Comparison of ENCODE assay signal across 31 mouse cellular contexts in genomic region chr16:59141105-59141504, GRCm38 (mm10). TPM values are rescaled to one million over a fixed set of nuclear protein-coding genes. Genes with fewer than 3 reads are reported as not detected.
"Had no signal": no experiment of that assay in that cellular context is flagged by ENCODE, and none has a peak within 500 bp of the region (broad histone marks: within the 10 kb centered on the region; RNA-seq: fewer than 3 reads in every experiment).

No protein-coding gene starts in this region.

- H3K4me3 ChIP-seq: kidney, embryonic 15.5 days; limb, embryonic 12.5 days; limb, embryonic 15.5 days; megakaryocyte, embryonic 14.5 days; midbrain, embryonic 10.5 days; midbrain, embryonic 13.5 days; myocyte; neural tube, embryonic 13.5 days had no signal

- H3K27me3 ChIP-seq: kidney, embryonic 15.5 days; limb, embryonic 12.5 days; limb, embryonic 15.5 days; megakaryocyte, embryonic 14.5 days; midbrain, embryonic 13.5 days; neural tube, embryonic 13.5 days had no signal

- H3K36me3 ChIP-seq: kidney, embryonic 15.5 days; limb, embryonic 12.5 days; limb, embryonic 15.5 days; midbrain, embryonic 10.5 days; midbrain, embryonic 13.5 days; neural tube, embryonic 13.5 days had no signal

- H3K4me1 ChIP-seq: kidney, embryonic 15.5 days; limb, embryonic 12.5 days; limb, embryonic 15.5 days; megakaryocyte, embryonic 14.5 days; midbrain, embryonic 10.5 days; midbrain, embryonic 13.5 days; neural tube, embryonic 13.5 days had no signal

- ATAC-seq: intestine, postnatal 0 days; liver, postnatal 0 days; midbrain, embryonic 13.5 days; midbrain, embryonic 16.5 days had no signal

- DNase-seq: kidney, adult 8-10 months; kidney, postnatal 10 days; kidney, postnatal 4 days; left cerebral cortex, postnatal 4 days; liver, postnatal 0 days; retina, postnatal 1 day; thymus, adult 2 months; thymus, postnatal 14 days; thymus, postnatal 4 days had no signal

- H3K4me2 ChIP-seq: kidney, embryonic 15.5 days; limb, embryonic 12.5 days; limb, embryonic 15.5 days; liver, embryonic 11.5 days; midbrain, embryonic 13.5 days; neural tube, embryonic 13.5 days had no signal

- H3K9ac ChIP-seq: kidney, embryonic 15.5 days; limb, embryonic 12.5 days; limb, embryonic 15.5 days; liver, embryonic 14.5 days; liver, postnatal 0 days; midbrain, embryonic 13.5 days; neural tube, embryonic 13.5 days had no signal

- H3K9me3 ChIP-seq: kidney, embryonic 15.5 days; limb, embryonic 15.5 days; midbrain, embryonic 10.5 days; midbrain, embryonic 13.5 days; neural tube, embryonic 13.5 days had no signal

- H3K27ac ChIP-seq: kidney, embryonic 15.5 days; limb, embryonic 12.5 days; limb, embryonic 15.5 days; liver, embryonic 14.5 days; midbrain, embryonic 10.5 days; midbrain, embryonic 13.5 days; neural tube, embryonic 13.5 days; stomach, postnatal 0 days had no signal

RNA-seq across cellular contexts. Expression of gene Olfr195, which starts 5.7 kb away (rescaled TPM):
- total RNA-seq: layer of hippocampus, adult 18-20 months; layer of hippocampus, postnatal 14 days; left cerebral cortex, adult 8-10 months; left cerebral cortex, postnatal 14 days; left cerebral cortex, postnatal 4 days; monocyte, adult 5-6 weeks; neutrophil, adult 5-6 weeks had no signal
- polyA plus RNA-seq: intestine, embryonic 14.5 days; intestine, postnatal 0 days; limb, embryonic 12.5 days; limb, embryonic 15.5 days; liver, embryonic 11.5 days; liver, embryonic 14.5 days; liver, postnatal 0 days; midbrain, embryonic 10.5 days; midbrain, embryonic 13.5 days; midbrain, embryonic 16.5 days; myocyte; neural tube, embryonic 13.5 days; small intestine, adult 2 months; stomach, embryonic 14.5 days; stomach, postnatal 0 days; thymus, adult 2 months had no signal

RNA-seq across cellular contexts. Expression of gene Olfr194, which starts 20.2 kb away (rescaled TPM):
- total RNA-seq: layer of hippocampus, adult 18-20 months; layer of hippocampus, postnatal 14 days; left cerebral cortex, adult 8-10 months; left cerebral cortex, postnatal 14 days; left cerebral cortex, postnatal 4 days; monocyte, adult 5-6 weeks had no signal
- polyA plus RNA-seq: intestine, embryonic 14.5 days; intestine, postnatal 0 days; kidney, embryonic 15.5 days; limb, embryonic 12.5 days; limb, embryonic 15.5 days; liver, embryonic 11.5 days; liver, embryonic 14.5 days; liver, postnatal 0 days; midbrain, embryonic 10.5 days; midbrain, embryonic 13.5 days; midbrain, embryonic 16.5 days; myocyte; neural tube, embryonic 13.5 days; small intestine, adult 2 months; stomach, embryonic 14.5 days; stomach, postnatal 0 days; thymus, adult 2 months had no signal

RNA-seq across cellular contexts. Expression of gene Olfr196, which starts 29.1 kb away (rescaled TPM):
- total RNA-seq: layer of hippocampus, adult 18-20 months; layer of hippocampus, postnatal 14 days; left cerebral cortex, adult 8-10 months; left cerebral cortex, postnatal 14 days; left cerebral cortex, postnatal 4 days; monocyte, adult 5-6 weeks; neutrophil, adult 5-6 weeks had no signal
- polyA plus RNA-seq: intestine, embryonic 14.5 days; intestine, postnatal 0 days; kidney, embryonic 15.5 days; limb, embryonic 12.5 days; limb, embryonic 15.5 days; liver, embryonic 11.5 days; liver, embryonic 14.5 days; liver, postnatal 0 days; midbrain, embryonic 10.5 days; midbrain, embryonic 13.5 days; midbrain, embryonic 16.5 days; myocyte; neural tube, embryonic 13.5 days; small intestine, adult 2 months; stomach, embryonic 14.5 days; stomach, postnatal 0 days; thymus, adult 2 months had no signal

RNA-seq across cellular contexts. Expression of gene Olfr193, which starts 29.4 kb away (rescaled TPM):
- total RNA-seq: layer of hippocampus, adult 18-20 months; layer of hippocampus, postnatal 14 days; left cerebral cortex, adult 8-10 months; left cerebral cortex, postnatal 14 days; left cerebral cortex, postnatal 4 days; monocyte, adult 5-6 weeks; neutrophil, adult 5-6 weeks had no signal
- polyA plus RNA-seq: intestine, embryonic 14.5 days; intestine, postnatal 0 days; kidney, embryonic 15.5 days; limb, embryonic 12.5 days; limb, embryonic 15.5 days; liver, embryonic 11.5 days; liver, embryonic 14.5 days; liver, postnatal 0 days; midbrain, embryonic 10.5 days; midbrain, embryonic 13.5 days; midbrain, embryonic 16.5 days; myocyte; neural tube, embryonic 13.5 days; small intestine, adult 2 months; stomach, embryonic 14.5 days; stomach, postnatal 0 days; thymus, adult 2 months had no signal

RNA-seq across cellular contexts. Expression of gene Olfr191, which starts 51.5 kb away (rescaled TPM):
- total RNA-seq: layer of hippocampus, adult 18-20 months; layer of hippocampus, postnatal 14 days; left cerebral cortex, adult 8-10 months; left cerebral cortex, postnatal 14 days; left cerebral cortex, postnatal 4 days; monocyte, adult 5-6 weeks; neutrophil, adult 5-6 weeks had no signal
- polyA plus RNA-seq: intestine, embryonic 14.5 days; intestine, postnatal 0 days; kidney, embryonic 15.5 days; limb, embryonic 12.5 days; limb, embryonic 15.5 days; liver, embryonic 11.5 days; liver, embryonic 14.5 days; liver, postnatal 0 days; midbrain, embryonic 10.5 days; midbrain, embryonic 13.5 days; midbrain, embryonic 16.5 days; myocyte; neural tube, embryonic 13.5 days; small intestine, adult 2 months; stomach, embryonic 14.5 days; stomach, postnatal 0 days; thymus, adult 2 months had no signal
